Mouse (Mus musculus) small intestine, adult 2 months (tissue): Measurements from ENCODE around the gene Dennd4b. TPM values are rescaled to one million over a fixed set of nuclear protein-coding genes. Genes with fewer than 3 reads are reported as not detected.

Experiments used
- H3K27ac ChIP-seq: fragments of 200-500 bp; 2 replicates; pipeline ENCODE4 v1.5.1; 2012; ENCODE audit warnings: low read depth, low read length, control low read depth, inconsistent platforms; ENCODE audit not compliant: insufficient read depth
- H3K27me3 ChIP-seq: fragments of 200-500 bp; 2 replicates; pipeline ENCODE4 v1.6.1; 2012; ENCODE audit warnings: mild to moderate bottlenecking, moderate library complexity, low read length, inconsistent platforms; ENCODE audit not compliant: control insufficient read depth, insufficient read depth
- H3K36me3 ChIP-seq: fragments of 200-500 bp; 2 replicates; pipeline ENCODE4 v1.6.1; 2012; ENCODE audit warnings: mild to moderate bottlenecking, low read length, control low read depth, inconsistent platforms; ENCODE audit not compliant: control insufficient read depth, insufficient read depth
- H3K4me1 ChIP-seq: fragments of 200-500 bp; 2 replicates; pipeline ENCODE4 v1.6.1; 2012; ENCODE audit warnings: low read length, inconsistent platforms, mixed read lengths; ENCODE audit not compliant: control insufficient read depth, insufficient read depth, insufficient read length
- H3K4me3 ChIP-seq: fragments of 200-500 bp; 2 replicates; pipeline ENCODE4 v1.5.1; 2012; ENCODE audit warnings: low read depth, mild to moderate bottlenecking, control low read depth, inconsistent platforms, low read length, moderate library complexity
- CTCF ChIP-seq: fragments of 200-500 bp; IDR thresholded peaks from 2 replicates; pipeline ENCODE4 v1.5.1; 2012; ENCODE audit warnings: low read depth, mild to moderate bottlenecking, control low read depth, inconsistent platforms, low read length, moderate library complexity, mixed read lengths; ENCODE audit not compliant: insufficient replicate concordance, insufficient read length; ENCODE audit errors: extremely low read depth
- POLR2A ChIP-seq: fragments of 200-500 bp; IDR thresholded peaks from 2 replicates; pipeline ENCODE4 v1.6.1; 2012; ENCODE audit warnings: low read depth, mild to moderate bottlenecking, control low read depth, inconsistent platforms, low read length, moderate library complexity
- WGBS: fragments of 180-500 bp; shearing (Covaris S2); methylation state at CpG from one replicate; pipeline ENCODE4 v1.1.7; 2018; 5-methylcytosine and 5-hydroxymethylcytosine counted together
- polyA plus RNA-seq: library from polyadenylated mRNA; depleted of rRNA; stranded (reverse); fragments of >200 nt; gene quantifications from 2 replicates; pipeline ENCODE4 v1.2.3, GENCODE M21; 2012; rRNA removed

Gene Dennd4b
- polyA plus RNA-seq = 10.7 and 14.1 TPM in 2 replicates

DNA sequence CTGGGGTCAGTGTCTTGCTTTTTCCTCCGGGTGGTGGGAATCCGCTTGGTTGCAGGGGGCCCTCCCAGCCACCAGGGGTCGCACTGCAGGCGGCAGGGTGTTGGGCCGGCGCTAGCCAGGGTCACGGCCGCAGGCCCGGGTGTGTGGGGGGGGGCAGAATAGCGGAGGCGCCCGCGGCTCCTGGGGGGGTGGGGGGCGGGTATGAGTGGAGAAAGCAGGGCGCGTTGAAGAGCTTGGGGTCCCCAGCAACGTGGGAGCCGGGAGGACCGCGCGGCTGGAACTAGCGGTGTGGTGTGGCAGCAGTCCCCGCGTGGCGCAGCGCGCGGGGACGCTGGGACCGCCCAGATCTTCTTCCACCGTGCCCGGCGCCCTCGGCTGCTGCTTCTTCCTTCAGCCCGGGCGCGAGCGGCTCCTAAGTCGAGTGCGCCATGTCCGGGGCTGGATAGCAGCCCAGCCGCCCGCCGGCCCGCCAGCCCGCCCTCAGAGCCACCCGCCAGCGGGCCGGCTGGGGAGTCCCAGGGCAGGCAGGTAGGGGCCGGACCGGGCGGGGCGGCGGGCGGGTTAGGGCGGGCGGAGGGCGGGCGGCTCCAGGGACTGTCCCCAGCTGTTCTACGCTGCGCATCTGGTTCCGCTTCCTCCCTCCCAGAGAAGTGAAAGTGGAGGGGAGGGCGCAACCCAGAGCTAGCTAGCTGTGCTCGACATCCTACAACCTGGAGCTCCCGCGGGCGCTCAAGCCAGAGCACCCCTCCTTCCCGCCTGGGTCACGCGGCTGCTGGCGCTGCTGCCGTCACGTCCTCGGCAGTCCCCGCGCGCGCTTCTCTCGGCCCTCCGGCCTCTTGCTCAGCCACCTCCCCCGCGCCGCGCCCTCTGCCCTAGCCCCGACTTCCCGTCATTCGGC lies at the start of gene Dennd4b:
Dennd4b (plus strand) TSS at position 152 of the 898 bp plus-strand sequence.
- WGBS = under 1% methylated on average over 77 of the region's 87 CpGs
- Histone ChIP-seq H3K4me3 (peak within 1 kb of the TSS; percentile 80), H3K4me1 (peaks cover 6% of the 10 kb centered on the region; the same call in 1 of the 2 replicates), H3K27ac (peak within 1 kb of the TSS; percentile 87), H3K36me3 (peaks cover 31% of the 10 kb centered on the region), H3K27me3 (no peaks in the 10 kb centered on the region)
- TF ChIP-seq POLR2A (peak; percentile 67), CTCF (peak; percentile 86)

DNA sequence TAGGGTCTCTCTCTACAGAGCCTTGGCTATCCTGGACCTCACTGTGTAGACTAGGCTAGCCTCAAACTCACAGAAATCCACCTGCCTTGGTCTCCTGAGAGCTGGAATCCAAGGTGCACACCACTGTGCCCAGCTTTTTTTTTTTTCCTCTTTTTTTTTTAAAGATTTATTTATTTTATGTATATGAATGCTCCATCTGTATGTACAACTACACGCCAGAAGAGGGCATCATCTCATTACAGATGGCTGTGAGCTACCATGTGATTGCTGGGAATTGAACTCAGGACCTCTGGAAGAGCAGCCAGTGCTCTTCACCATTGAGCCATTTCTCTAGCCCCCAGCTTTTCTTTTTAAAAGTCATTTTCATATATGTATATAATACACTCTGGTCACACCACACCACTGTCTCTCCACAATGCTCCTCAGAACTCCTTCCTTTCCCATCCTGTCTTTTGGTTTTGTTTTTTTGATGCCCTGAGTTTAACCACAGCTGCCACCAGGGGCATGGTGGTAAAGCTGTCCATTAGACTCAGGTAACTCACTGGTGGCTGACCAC lies 49.1 kb upstream of the Dennd4b start:
- H3K27me3 ChIP-seq = no peaks in the 10 kb centered on the region
- WGBS = 47% methylated on average over 1 of the region's 1 CpGs
- TF ChIP-seq POLR2A (no peak), CTCF (no peak)
- no peak overlapping the region for H3K27ac ChIP-seq
- H3K4me1 ChIP-seq = peaks cover 6% of the 10 kb centered on the region
- no peak overlapping the region for H3K4me3 ChIP-seq
- peaks cover 9% of the 10 kb centered on the region for H3K36me3 ChIP-seq

DNA sequence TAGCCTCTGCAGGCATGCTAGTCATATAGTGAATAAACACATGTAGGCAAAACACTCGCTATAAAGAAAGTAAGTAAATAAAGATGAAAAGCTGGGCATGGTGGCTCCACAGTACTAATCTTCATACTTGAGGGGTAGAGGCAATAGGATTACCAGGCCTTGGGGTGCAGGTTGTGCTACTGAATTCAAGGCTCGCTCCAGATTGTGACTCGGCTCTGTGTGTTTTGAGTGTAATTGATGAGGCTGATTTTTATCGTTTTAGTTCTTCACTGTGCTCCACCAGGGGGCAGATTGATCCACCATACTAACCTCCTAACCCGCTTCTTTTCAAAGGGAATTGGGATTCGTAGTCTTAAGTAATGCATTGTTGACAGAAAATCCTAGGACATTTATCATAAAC lies 44.9 kb upstream of the Dennd4b start:
- H3K27me3 ChIP-seq = no peaks in the 10 kb centered on the region
- 3% methylated on average over 6 of the region's 6 CpGs for WGBS
- no peak for TF ChIP-seq POLR2A
- TF ChIP-seq CTCF = peak; percentile 13; the same call in 1 of the 2 replicates
- 0 out of 2 replicates have a peak, but pooled peaks cover under 1% of the 10 kb centered on the region for H3K36me3 ChIP-seq
- H3K4me1 ChIP-seq = peaks cover 2% of the 10 kb centered on the region; the same call in 1 of the 2 replicates
- no peak overlapping the region for H3K4me3 ChIP-seq
- H3K27ac ChIP-seq = peak overlapping the region; percentile 74

DNA sequence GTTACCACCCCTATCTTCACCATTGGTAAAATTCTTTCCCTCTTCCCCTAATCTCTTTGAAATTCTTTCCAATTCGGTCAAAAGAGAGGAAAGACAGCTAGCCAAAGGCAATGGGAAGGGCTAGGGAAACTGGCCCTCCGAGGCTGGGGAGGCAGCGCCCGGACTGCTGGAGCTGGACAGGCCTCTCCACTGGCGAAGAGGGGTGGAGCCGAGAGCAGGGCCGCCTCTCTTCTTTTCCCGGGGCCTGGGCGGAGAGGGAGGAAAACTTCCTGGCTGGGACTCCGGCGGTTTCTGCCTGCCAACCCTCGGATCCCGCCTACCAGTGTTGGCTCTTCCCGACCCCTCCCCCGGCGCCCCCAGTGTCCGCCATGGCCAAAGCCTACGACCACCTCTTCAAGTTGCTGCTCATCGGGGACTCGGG lies 44.4 kb upstream of the Dennd4b start:
- Histone ChIP-seq H3K27me3 (no peaks in the 10 kb centered on the region), H3K27ac (peak overlapping the region; percentile 74), H3K4me3 (peak overlapping the region; percentile 90), H3K4me1 (peaks cover 2% of the 10 kb centered on the region; the same call in 1 of the 2 replicates), H3K36me3 (0 out of 2 replicates have a peak, but pooled peaks cover 1% of the 10 kb centered on the region)
- TF ChIP-seq CTCF = peak; percentile 6; the same call in 1 of the 2 replicates
- no peak for TF ChIP-seq POLR2A
- 1% methylated on average over 20 of the region's 20 CpGs for WGBS

DNA sequence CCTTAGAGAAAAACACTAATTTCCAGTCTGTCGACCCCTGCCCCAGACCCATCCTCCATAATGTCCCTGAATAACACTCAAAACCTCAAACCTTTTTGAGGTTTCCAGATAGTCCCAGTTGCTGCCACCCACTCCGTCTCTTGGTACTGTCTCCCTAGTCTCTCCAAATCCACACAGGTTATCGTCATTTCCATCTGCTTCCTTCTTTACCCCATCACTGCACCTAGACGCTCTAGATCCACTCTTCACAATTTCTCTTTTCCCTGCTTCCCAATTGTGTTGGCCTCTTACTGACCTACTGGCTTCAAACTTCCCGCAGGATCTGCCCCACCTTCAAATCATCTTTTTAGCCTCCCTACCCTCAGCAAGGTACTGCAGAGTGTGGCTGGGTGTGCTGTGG lies 43.9 kb upstream of the Dennd4b start:
- 0 out of 2 replicates have a peak, but pooled peaks cover 1% of the 10 kb centered on the region for H3K36me3 ChIP-seq
- no peak overlapping the region for H3K4me3 ChIP-seq
- H3K4me1 ChIP-seq = peaks cover 2% of the 10 kb centered on the region; the same call in 1 of the 2 replicates
- TF ChIP-seq POLR2A = no peak
- no peak for TF ChIP-seq CTCF
- no peaks in the 10 kb centered on the region for H3K27me3 ChIP-seq
- no peak overlapping the region for H3K27ac ChIP-seq
- WGBS = 26% methylated on average over 5 of the region's 5 CpGs

DNA sequence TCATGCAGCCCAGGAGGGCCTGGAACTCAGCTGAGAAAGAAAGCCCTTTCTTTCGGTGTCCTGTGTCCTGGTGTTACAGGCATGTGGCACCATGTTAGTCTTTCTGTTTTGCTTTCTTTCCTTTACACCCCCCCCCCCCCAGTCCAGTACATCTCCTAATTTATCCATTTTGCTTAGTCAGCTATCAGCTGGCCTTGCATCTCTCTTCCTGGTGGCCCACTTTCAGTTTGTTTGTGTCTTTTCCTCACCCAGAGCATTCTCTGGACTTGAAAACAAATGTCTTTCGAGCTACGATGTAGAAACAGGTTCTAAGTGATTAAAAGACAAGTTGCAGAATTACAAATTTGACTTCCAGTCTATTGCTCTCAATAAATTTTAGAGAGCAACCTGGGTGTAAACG lies 42.5 kb upstream of the Dennd4b start:
- 77% methylated on average over 4 of the region's 4 CpGs for WGBS
- 0 out of 2 replicates have a peak, but pooled peaks cover 1% of the 10 kb centered on the region for H3K36me3 ChIP-seq
- no peaks in the 10 kb centered on the region for H3K27me3 ChIP-seq
- H3K4me1 ChIP-seq = peaks cover 2% of the 10 kb centered on the region; the same call in 1 of the 2 replicates
- H3K27ac ChIP-seq = no peak overlapping the region
- no peak for TF ChIP-seq CTCF
- no peak for TF ChIP-seq POLR2A
- H3K4me3 ChIP-seq = no peak overlapping the region

DNA sequence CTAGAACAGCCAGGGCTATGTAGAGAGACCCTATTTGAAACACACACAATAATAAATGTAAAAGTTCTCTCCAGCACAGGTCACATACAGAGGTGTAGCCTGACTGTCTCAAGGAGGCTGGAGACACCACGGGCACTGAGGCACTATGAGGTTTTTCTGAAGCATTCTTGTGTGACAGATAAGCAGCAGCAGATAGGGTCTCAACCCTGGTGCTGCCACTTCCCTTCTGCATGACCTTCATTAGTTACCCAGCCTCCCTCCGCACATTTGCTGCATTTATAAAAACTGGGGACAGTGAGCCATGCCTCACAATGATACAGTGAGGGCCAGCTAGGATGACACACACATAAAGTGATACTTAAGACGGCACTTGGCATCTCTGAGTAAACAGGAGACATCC lies 42.0 kb upstream of the Dennd4b start:
- no peak for TF ChIP-seq POLR2A
- no peak for TF ChIP-seq CTCF
- H3K27ac ChIP-seq = no peak overlapping the region
- H3K36me3 ChIP-seq = 0 out of 2 replicates have a peak, but pooled peaks cover 1% of the 10 kb centered on the region
- no peak overlapping the region for H3K4me3 ChIP-seq
- WGBS = 85% methylated on average over 3 of the region's 3 CpGs
- peaks cover 2% of the 10 kb centered on the region; the same call in 1 of the 2 replicates for H3K4me1 ChIP-seq
- H3K27me3 ChIP-seq = no peaks in the 10 kb centered on the region
